Mouse (Mus musculus): ENCODE data around the gene Mrps26.

DNA sequence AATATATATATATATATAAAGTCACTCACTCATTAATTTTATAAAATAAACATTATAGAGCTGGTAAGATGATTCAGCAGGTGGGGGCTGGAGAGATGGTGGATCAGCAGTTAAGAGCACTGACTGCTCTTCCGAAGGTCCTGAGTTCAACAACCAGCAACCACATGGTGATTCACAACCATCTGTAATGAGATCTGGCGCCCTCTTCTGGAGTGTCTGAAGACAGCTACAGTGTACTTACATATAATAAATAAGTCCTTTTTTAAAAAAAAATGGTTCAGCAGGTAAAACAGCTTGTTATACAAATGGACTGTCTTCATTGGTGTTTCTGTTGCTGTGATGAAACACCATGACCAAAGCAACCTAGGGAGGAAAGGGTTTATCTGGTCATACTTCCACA is 5.5 kb upstream of the Mrps26 start:
- TF ChIP-seq CTCF (IDR thresholded peaks at IDR 0.05; ENCODE audit: control insufficient read depth, insufficient read depth, insufficient read length) (no peak), MAX (IDR thresholded peaks at IDR 0.05) (no peak), MYOD1 (IDR thresholded peaks at IDR 0.05; ENCODE audit: control insufficient read depth, insufficient read length, low read depth) (no peak), USF1 (IDR thresholded peaks at IDR 0.05; ENCODE audit: low read depth) (no peak), CEBPB (IDR thresholded peaks at IDR 0.05; ENCODE audit: low read depth) (no peak), MYOG (IDR thresholded peaks at IDR 0.05; ENCODE audit: control insufficient read depth, extremely low read depth, insufficient read length) (no peak), FOSL1 (IDR thresholded peaks at IDR 0.05; ENCODE audit: insufficient read depth, low read length, poor library complexity, severe bottlenecking) (no peak)

Measured in C2C12 (cell line).